Mouse (Mus musculus) lung, adult 18-20 months (tissue): ENCODE data around the gene Mrps21.

ENCODE experiments used
- DNase-seq, 2 experiments: peaks; one replicate each; pipeline ENCODE4 v3.0.0; 2022; ENCODE audit warnings: mixed read lengths in 2 of 2

The Mrps21 gene

GRCm38 (mm10) chr3:95842503-95843214, 28.7 kb downstream of the Mrps21 start:
- DNase-seq, result no peak

- no peak for DNase-seq
Observed at GRCm38 (mm10) chr3:95839250-95839649, 32.1 kb downstream of the Mrps21 start.

GRCm38 (mm10) chr3:95829053-95829452, 42.3 kb downstream of the Mrps21 start:
- DNase-seq, result no peak

- no peak for DNase-seq
Observed at GRCm38 (mm10) chr3:95826275-95826674, 45.0 kb downstream of the Mrps21 start.

- peak in 1 of 2 experiments; percentile 7 for DNase-seq
Observed at GRCm38 (mm10) chr3:95820046-95821010, 51.0 kb downstream of the Mrps21 start.

GRCm38 (mm10) chr3:95819351-95819985, 51.9 kb downstream of the Mrps21 start:
- peak; percentile 100 for DNase-seq

GRCm38 (mm10) chr3:95818571-95819288, 52.6 kb downstream of the Mrps21 start, which contains the start of gene Rprd2:
TSS of gene Rprd2 (minus strand) at chr3:95818863.
- peak; percentile 71 to 77 for DNase-seq

GRCm38 (mm10) chr3:95818026-95818511, 53.2 kb downstream of the Mrps21 start:
- DNase-seq, result peak; percentile 40 to 42

- DNase-seq, result no peak
Observed at GRCm38 (mm10) chr3:95816681-95817080, 54.6 kb downstream of the Mrps21 start.
